Mouse (Mus musculus): ENCODE measurements around the gene Pgs1.
A peak's percentile ranks its signal among the peaks of the same experiment; 100 is the strongest.

The Pgs1 gene

GRCm38 (mm10) chr11:117976081-117976582, 10.0 kb upstream of the Pgs1 start:
- DNase-seq (ENCODE audit: low spot score) = no peak

GRCm38 (mm10) chr11:117977694-117978360, 8.3 kb upstream of the Pgs1 start:
- DNase-seq (ENCODE audit: low spot score) = no peak

- DNase-seq (ENCODE audit: low spot score) = no peak
These were observed 6.7 kb upstream of the Pgs1 start for GRCm38 (mm10) chr11:117979388-117979787.

GRCm38 (mm10) chr11:117982426-117982825, 3.7 kb upstream of the Pgs1 start:
- no peak for DNase-seq (ENCODE audit: low spot score)

GRCm38 (mm10) chr11:117983770-117984169, 2.3 kb upstream of the Pgs1 start:
- no peak for DNase-seq (ENCODE audit: low spot score)

GRCm38 (mm10) chr11:117987032-117987451, 950 bp downstream of the Pgs1 start:
- no peak for DNase-seq (ENCODE audit: low spot score)

GRCm38 (mm10) chr11:117987968-117988367, 1.9 kb downstream of the Pgs1 start:
- no peak for DNase-seq (ENCODE audit: low spot score)

- DNase-seq (ENCODE audit: low spot score) = no peak
These were observed 3.1 kb downstream of the Pgs1 start for GRCm38 (mm10) chr11:117989241-117989640.

- DNase-seq (ENCODE audit: low spot score) = no peak
These were observed 3.8 kb downstream of the Pgs1 start for GRCm38 (mm10) chr11:117989926-117990325.

- peak; percentile 38 for DNase-seq (ENCODE audit: low spot score)
These were observed 5.7 kb downstream of the Pgs1 start for GRCm38 (mm10) chr11:117991502-117992470.

- no peak for DNase-seq (ENCODE audit: low spot score)
These were observed 7.4 kb downstream of the Pgs1 start for GRCm38 (mm10) chr11:117993190-117994175.

GRCm38 (mm10) chr11:117994250-117995057, 8.4 kb downstream of the Pgs1 start:
- DNase-seq (ENCODE audit: low spot score) = no peak

GRCm38 (mm10) chr11:117995255-117995654, 9.2 kb downstream of the Pgs1 start:
- no peak for DNase-seq (ENCODE audit: low spot score)

GRCm38 (mm10) chr11:117995661-117996060, 9.6 kb downstream of the Pgs1 start:
- DNase-seq (ENCODE audit: low spot score) = no peak

GRCm38 (mm10) chr11:117996066-117996465, 10.0 kb downstream of the Pgs1 start:
- no peak for DNase-seq (ENCODE audit: low spot score)

GRCm38 (mm10) chr11:117997085-117997484, 11.0 kb downstream of the Pgs1 start:
- DNase-seq (ENCODE audit: low spot score) = no peak

- DNase-seq (ENCODE audit: low spot score) = no peak
These were observed 12.3 kb downstream of the Pgs1 start for GRCm38 (mm10) chr11:117998356-117998755.

GRCm38 (mm10) chr11:117999260-117999934, 13.3 kb downstream of the Pgs1 start:
- no peak for DNase-seq (ENCODE audit: low spot score)

- DNase-seq (ENCODE audit: low spot score) = no peak
These were observed 14.0 kb downstream of the Pgs1 start for GRCm38 (mm10) chr11:118000083-118000482.

- DNase-seq (ENCODE audit: low spot score) = no peak
These were observed 14.6 kb downstream of the Pgs1 start for GRCm38 (mm10) chr11:118000565-118001215.
